Mouse (Mus musculus) layer of hippocampus, postnatal 25 days (tissue): ENCODE data around the gene Gm10521. TPM values are rescaled to one million over a fixed set of nuclear protein-coding genes. Genes with fewer than 3 reads are reported as not detected.
"Not testable (repeated sequence)": the region's sequence is repeated elsewhere in the genome, so short reads cannot be mapped to it uniquely, and the experiment has no call there.

Experiments
- DNase-seq, 2 experiments: peaks; one replicate each; pipeline ENCODE4 v3.0.0; 2022; ENCODE audit warnings: mixed read lengths in 2 of 2, low spot score in 1 of 2; ENCODE audit errors: extremely low spot score in 1 of 2
- total RNA-seq, 2 experiments: library from RNA; stranded (reverse); gene quantifications; 2 replicates each; pipeline ENCODE4 v1.2.3; 2021

Gene Gm10521
- total RNA-seq: under 1 TPM in 1 of 2 experiments, not detected in 1; 0.14 TPM

DNA sequence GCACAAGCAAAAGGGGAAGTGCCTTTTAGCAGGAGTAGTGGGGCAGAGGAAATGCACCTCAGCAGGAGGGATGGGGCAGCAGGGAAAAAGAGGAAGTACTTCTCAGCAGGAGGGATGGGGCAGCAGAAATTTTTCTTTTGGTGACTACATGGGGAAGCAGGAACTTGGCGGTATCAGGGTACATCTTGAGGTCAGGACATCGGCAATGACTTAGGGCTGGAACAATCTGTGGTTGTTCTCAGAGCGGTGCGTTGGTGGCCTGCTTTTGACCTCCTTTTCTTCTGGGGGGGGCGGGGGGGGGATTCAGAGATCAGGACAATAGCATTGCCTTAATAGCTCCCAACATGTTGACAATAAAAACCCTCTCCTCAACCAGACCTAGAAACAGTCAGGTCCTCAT is at the start of gene Gm10521:
Gene Gm10521, plus strand, starts transcription at position 301 of the 400 bp plus-strand sequence.
- DNase-seq: not testable (repeated sequence)

DNA sequence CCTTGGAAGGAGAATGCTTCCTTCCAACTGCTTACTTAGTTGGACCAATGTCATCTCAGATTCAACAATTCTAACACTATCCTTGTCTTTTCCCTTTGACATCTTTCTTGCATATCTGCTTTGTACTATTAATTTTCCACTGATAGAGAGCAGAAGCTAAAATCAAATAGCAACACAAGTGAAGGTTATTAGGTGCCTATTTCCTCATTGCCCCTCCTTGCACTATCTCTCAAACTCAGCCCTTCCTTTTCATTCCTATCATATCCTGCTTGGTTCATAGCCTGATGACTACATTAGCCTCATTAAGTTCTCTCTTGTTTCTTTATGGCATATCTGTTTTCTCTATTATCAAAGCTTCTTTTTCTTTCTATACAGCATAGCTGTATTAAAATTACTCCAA is 47.3 kb upstream of the Gm10521 start:
- no peak for DNase-seq

DNA sequence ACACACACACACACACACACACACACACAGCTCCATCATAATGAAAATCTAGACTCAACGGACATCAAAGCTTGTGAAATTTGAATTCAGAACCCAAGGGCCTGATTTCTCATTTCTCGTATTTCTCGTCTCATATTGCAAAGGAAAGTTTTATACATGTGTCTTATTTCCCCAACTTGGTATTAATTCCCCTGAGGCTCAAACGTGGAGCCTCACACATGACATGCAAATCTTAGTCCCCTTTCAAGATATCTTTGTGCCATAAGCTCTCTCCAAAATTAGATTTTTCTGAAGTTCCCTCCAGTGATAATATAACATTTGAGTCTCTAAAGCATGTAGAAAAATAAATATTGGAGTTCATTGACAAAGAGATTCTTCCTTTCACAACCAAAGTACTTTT is 46.7 kb upstream of the Gm10521 start:
- DNase-seq: no peak

DNA sequence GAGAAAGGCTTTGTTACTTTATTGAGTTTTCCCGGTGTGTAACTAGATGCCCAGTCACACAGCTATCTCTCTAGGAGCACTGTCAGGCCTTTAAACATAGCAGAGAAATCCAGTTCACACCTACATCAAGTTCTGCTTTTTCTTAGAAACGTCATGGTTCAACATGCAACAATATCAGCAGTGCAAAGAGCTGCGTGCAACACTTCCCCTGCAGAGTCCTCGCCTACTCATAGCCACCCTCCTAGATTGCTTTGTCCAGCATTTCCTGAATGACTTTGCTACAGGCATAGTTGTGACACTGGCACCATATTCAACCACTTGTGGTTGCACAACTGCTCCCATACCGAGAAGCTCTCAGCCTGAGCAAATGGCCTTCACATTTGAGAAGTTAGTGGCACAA is 46.0 kb upstream of the Gm10521 start:
- DNase-seq: no peak

DNA sequence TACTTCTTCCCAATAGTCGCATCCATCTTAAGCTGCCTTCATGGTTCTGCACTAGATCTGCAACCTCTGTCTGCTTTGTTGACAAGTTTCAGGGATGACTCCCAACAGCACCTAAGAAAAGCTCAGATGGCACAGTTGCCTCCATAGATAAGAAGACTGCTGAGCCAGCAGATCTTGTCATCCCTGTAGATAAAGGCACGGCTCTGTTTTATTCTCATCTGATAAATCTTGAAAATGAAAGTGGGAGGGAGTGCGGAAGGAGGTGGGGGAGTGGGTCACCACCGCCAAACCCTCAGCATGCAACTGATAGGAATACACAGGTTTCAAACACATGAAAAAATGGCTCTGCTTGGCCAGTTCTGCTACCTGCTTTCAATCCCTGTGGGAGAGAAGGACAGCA is 30.0 kb upstream of the Gm10521 start:
- DNase-seq: no peak

DNA sequence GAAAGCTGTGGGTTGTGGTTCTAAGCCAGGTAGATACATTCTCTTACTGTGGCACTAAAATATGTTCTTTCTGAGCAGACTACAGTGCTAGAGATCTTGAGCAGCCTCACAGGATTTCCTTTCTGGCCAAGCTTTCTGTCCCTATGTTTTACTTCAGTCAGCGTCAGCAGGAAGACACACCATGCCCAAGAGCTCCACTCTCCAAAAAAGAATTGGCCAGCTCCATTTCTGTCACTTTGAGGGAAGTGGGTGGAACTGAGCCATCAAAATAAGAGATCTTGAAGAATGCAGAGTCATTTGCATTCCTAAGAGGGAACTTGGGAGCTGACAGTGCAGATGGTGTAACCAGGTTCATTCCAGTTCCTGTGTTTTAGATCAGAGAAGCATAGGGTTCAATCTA is 8.5 kb upstream of the Gm10521 start:
- no peak for DNase-seq

DNA sequence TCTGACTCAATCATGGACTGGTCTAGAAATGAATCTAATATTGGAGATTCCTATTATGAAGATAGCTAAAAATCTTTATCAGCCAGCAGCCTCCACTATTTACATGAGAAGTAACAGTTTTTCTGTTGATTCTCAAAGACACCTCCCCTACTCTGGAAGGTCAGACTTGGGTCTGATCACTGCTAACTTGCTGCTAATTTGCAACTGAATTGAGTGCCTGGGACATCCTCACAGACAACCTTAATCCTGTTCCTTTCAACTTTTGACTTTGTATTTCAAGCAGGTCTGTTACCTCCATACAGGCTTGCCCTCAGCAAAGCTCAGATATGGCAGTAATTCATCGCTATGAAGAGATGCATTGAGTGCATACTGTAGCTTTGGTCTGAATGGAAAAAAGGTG is 8.5 kb downstream of the Gm10521 start:
- no peak for DNase-seq

DNA sequence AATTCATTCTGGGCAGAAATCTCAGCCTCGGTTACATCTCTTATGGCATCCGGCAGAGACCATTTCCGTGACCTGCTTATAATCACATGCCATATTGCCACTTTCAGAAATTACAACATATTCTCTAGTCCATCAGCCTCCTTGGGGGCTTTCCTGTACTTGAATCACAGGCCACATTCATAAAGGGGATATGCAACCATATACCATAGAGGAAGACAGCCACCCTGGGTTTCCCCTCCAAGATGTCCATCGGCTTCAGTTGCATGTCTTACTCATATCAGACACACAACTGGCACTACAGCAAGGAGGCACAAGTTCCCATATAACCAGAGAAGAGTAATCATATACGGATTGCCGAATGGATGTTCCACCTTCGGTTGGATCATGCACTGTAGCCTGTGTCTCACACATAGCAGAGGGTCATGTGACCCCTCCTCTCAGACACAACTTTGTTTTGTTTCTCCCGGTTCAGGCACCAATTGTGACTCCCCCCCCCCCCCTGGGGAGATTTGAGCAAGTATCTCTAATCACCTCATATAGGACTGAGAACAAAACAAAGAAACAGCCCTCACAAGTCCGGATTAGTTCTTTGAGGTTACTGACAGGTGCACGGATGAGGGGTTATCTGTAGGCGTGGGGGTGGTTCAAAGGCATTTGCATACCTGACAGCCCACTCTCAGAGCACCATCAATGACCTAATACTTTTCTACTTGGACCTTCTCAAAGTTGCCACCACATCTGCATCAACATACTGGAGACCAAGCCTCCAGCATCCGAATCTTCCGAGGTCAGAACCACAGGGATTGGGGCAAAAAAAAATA is 20.4 kb downstream of the Gm10521 start:
- no peak for DNase-seq

DNA sequence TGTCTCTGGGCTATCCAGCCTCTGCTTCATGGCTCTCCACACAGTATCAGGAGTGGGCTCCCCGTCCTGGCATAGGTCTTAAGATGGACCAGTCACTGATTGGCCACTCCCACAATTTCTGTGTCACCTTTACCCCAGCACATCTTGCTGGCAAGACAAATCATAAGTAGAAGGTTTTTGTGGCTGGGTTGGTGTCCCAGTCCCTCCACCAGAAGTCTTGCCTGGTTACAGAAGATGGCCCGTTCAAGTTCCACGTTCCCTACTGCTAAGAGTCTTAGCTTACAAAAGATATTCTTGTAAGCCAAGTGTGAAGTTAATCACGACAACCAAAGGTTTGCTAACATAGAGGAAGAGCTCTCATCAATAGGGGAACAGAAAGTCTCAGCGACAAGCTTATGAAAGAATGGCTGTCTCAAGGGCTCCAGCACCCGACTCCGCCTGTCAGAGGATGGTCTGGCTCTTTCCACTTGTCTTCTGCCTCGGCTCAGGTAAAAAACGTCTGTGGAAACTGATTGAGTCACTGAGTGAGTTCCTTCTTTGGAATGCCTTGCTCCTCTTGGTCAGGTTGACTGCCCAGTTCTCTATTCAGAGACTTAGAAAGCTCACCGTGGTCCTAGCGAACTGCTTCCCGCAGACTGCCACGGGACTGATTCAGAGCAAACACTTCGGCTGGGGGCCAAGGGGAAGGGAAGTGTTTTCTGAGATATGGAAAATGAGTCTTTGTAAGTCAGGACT is 22.0 kb downstream of the Gm10521 start, which contains the start of gene Slamf6:
Gene Slamf6, plus strand, starts transcription at position 211 of the 735 bp plus-strand sequence.
- no peak for DNase-seq

DNA sequence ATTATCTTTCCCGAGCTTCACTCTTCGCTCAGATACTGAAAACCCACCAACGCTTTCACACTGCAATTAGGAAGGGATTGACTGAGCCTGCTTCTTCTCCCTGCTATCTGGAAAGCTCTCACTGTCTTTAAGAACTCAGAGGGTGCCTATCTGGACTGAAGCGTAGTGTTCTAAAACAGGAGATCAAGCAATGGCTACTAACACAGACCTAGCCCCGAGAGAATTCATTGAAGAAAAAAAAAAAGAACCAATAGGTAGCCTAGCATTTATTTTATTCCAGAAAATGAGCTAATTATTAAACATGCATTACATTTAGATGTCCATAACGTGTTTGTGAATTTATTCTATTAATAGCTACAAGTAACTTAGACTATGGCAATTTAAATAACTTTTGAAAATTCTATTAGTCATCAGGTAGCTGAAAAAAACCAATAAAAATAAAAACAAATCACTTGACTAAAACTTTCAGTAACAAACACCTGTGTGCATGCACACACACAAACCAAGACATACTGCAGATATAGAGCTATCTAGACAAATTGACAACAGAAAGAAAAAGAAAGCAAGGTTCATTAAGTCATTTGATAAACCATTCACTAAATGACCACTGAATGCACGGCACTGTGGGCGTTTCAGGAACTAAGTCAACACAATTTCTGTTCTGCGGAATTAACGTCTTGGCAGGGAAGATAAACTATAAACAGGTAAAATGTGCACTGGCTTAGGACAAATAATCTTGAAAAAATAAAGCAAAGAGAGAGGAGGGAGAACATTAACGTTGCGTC is 22.9 kb downstream of the Gm10521 start:
- DNase-seq: no peak

DNA sequence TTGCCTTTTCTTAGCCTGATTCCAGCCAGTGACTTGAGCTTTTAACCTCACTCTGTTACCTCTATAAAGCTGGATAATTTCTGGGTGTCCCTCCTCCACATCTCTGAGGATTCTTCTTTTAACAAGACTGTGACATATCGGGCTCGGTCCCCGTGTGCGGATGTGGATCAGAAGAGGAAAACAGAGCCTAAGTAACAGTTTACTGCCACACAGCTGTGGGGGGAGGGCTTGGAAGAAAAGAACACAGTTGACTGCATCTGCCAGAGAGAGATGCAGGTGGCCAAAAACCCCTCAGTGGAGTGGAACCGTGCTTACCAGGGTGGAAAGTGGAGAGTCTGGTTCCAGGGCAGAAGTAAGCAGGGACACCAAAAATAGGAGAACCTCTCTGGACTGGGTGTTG is 23.7 kb downstream of the Gm10521 start:
- DNase-seq: no peak

DNA sequence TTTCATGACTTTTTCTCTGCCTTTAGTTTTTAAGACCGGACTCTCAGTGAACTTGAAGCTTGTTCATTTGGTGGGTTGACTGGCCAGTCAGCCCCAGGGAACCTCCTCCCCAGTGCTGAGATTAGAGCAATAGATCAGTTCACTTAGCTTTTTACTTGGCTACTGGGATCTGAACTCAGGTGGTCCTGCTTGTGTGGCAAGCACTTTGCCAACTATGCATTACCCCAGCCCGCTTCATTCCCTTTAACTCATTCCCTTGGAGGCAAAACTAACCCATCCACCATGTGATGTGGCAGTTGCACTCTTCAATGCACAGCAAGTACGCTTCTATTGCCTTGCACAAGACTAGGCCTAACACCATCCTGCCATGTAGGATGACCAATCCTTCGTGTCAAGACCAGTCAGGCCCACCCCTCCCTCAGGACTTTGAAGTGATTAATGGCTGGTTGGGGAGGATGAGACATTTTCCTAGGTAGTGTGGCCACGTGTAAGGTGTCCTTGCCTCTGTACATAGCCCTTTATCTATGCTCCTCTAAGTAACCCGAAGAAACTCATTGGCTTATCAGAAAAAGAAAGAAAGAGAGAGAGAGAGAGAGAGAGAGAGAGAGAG is 24.5 kb downstream of the Gm10521 start:
- no peak for DNase-seq

DNA sequence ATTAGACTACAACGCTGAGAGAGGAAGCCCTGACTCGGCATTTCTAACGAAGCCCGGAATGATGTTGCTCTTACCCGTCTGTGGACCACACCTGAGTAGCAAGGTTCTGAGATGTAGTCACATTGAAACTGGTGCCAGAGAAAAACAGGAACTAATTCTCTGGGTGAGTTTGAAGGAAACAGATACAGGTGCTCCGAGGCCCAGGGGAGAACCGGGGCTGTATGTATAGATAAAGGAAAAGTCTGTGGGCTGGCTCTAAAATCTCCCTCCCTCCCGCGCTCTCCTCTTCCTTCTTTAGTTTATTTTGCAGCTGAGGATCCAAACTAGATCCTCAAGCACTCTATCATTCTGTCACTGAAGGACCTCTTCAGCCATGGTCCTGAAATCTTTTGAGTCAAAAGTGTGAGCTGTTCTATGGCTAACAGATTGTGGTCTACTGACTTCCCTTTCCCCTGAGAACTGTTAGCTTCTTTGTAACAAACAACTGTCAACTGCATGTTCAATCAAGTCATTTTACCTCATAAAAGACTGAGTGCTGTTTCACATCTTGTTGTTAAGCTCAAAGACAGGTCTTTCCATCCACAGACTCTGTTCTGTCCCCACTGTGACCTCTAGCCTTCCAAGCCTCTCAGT is 25.6 kb downstream of the Gm10521 start:
- no peak for DNase-seq

DNA sequence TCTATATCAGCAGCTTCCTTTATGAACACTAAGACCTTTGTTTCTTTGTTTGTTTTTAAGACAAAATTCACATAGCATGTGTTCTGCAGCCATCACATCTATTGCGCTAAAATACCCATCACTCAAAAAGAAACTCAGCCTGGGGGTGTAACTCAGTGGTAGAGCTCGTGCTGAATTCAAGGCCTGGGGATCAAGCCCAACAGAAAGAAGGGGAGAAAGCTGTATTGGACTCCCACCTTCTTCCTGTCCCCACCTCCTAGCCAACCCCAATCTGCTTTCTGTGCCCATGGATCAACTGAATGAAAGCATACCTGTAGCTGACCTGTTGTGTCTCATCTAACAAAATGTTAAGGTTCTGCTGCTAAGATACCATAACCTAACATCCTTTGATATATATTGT is 26.2 kb downstream of the Gm10521 start:
- no peak for DNase-seq

DNA sequence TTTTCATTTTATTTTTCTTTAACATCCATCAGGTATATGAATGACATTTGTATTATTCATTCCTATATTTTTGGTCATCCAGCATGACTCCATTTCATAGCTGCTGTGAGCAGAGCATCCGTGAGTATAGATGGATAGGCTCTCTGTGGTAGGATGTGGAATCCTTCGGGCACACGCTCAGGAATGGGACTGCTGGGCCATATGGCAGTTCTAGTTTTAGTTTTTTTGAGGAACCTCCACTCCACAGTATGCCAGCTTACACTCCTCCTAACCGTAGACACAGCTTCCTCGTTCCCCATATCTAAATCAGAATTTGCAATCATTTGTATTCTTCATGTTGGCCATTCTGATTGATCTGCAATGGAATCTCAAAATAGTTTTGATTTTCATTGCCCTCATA is 27.4 kb downstream of the Gm10521 start:
- no peak for DNase-seq

DNA sequence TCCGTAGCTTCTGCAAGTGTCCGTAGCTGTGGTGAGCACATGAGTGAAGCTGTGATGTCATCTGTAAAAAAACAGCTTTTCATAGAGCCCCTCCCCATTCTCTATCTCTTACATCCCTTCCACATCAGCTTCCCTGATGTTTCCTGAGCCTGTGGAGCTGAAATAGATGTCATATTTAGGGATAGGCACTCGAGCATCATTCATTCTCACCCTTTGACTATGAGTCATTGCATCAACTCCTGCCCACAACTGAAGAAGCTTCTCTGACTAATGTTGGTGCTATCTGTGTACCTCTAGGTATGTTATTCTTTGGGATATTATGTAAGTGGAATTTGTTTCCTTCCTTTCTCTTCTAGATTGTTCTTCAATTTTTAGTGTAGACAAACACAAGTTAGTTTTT is 29.4 kb downstream of the Gm10521 start:
- DNase-seq: no peak

DNA sequence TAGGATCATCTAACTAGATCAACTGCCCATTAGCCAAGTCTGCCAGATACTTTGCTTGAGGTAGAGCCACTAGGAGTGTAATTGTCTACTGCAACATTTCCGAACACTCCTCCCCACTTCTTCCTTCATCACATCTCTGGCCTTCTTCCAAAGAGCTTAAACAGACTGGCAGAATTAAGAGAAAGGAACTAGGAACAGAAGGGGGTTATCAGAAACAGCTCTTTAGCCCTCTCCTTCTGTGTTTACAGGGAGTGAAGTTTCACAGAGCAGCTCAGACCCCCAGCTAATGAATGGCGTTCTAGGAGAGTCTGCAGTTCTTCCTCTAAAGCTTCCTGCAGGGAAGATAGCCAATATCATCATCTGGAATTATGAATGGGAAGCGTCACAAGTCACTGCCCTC is 38.4 kb downstream of the Gm10521 start:
- DNase-seq: no peak

DNA sequence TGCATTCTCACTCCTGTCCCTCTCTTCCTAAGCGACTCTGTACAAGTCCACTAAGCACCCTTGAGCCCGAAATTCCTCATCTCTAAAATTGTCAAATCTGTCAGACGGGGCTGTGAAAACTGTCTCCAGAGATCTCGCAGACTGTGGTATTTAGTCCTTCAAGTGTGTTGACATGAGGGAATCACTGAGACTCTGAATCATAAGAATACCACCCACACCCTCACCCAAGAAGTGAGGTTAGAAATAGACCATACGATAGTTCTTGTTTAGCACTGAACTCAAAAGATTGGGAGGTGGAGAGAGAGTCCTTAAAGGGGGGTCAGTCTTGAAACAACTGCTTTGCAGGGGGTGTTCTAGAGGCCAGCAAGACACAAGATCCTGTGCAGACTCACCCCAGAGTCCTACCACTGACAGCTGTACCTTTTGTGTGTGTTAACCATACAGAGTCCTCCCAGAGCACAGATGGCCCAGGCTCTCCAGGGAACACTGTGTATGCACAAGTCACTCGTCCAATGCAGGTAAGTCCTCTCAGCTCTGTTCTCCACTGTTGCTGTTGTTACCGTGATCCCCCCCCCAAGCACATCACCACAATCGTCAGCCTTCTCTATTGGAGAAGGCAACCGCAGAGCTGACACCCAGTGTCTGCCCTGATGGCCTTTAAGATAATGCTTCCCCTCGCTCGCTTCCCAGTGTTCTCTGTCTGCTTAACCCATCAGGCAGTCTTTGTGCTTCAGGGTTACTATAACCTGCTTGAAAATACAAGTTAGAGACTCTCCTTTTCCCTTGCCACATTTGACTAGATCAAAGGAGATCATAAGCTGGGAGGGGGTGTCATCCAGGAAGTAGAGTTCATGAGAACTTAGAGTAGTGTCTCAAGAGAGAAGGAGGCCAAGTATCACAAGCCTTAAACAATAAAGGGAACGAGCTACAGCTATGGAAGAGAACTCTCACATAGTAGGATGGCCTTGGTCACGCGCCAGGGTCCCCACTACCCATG is 43.8 kb downstream of the Gm10521 start:
- DNase-seq: no peak

DNA sequence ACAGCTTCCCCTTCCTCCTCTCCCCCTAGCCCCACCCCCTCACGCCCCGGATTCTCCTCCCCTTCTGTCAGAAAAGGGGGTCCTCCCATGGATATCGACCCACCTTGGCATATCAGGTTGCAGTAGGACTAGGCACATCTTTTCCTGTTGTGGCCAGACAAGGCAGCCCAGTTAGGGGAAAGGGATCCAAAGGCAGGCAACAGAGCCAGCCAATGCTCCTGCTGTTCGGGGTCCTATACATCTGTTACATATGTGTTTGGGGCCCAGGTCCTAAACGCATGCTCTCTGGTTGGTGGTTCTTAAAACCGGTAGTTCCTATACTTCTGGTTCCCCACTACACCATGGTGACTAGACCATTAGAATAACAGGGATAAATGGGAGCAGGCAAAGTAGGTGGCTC is 45.2 kb downstream of the Gm10521 start:
- no peak for DNase-seq
